Mouse (Mus musculus) heart, embryonic 12.5 days (tissue): ENCODE measurements around the gene Ttc39d. TPM values are rescaled to one million over a fixed set of nuclear protein-coding genes. Genes with fewer than 3 reads are reported as not detected.

Experiments
- ATAC-seq: fragments of 200-750 bp; cut with Nextera tagmentation; 2 replicates; pipeline ENCODE4 v1.8.0; 2017; ENCODE audit warnings: moderate TSS enrichment, moderate library complexity; ENCODE audit not compliant: insufficient number of reproducible peaks, low FRiP score
- H3K27ac ChIP-seq: fragments of 300-500 bp; sonication (generic); 2 replicates; pipeline ENCODE4 v1.5.1; 2016; ENCODE audit warnings: mild to moderate bottlenecking, moderate library complexity; ENCODE audit not compliant: poor library complexity, severe bottlenecking
- H3K27me3 ChIP-seq: fragments of 300-500 bp; sonication (generic); replicated peaks from 2 replicates; pipeline ENCODE4 v1.6.1; 2016; ENCODE audit warnings: mild to moderate bottlenecking, moderate library complexity
- H3K36me3 ChIP-seq: fragments of 300-500 bp; sonication (generic); 2 replicates; pipeline ENCODE4 v1.6.1; 2016; ENCODE audit warnings: mild to moderate bottlenecking, moderate library complexity
- H3K4me1 ChIP-seq: fragments of 300-500 bp; sonication (generic); replicated peaks from 2 replicates; pipeline ENCODE4 v1.6.1; 2016; ENCODE audit warnings: mild to moderate bottlenecking
- H3K4me2 ChIP-seq: fragments of 300-500 bp; sonication (generic); 2 replicates; pipeline ENCODE4 v1.6.1; 2016; ENCODE audit warnings: mild to moderate bottlenecking, moderate library complexity
- H3K4me3 ChIP-seq: fragments of 300-500 bp; sonication (generic); 2 replicates; pipeline ENCODE4 v1.5.1; 2016; ENCODE audit warnings: mild to moderate bottlenecking
- H3K9ac ChIP-seq: fragments of 300-500 bp; sonication (generic); 2 replicates; pipeline ENCODE4 v1.6.1; 2016; ENCODE audit warnings: mild to moderate bottlenecking, moderate library complexity
- H3K9me3 ChIP-seq: fragments of 300-500 bp; sonication (generic); replicated peaks from 2 replicates; pipeline ENCODE4 v1.6.1; 2016; ENCODE audit warnings: mild to moderate bottlenecking, moderate library complexity
- WGBS: fragments of 180-500 bp; shearing (Covaris S2); methylation state at CpG from one replicate; pipeline ENCODE4 v1.1.7; 2016; 5-methylcytosine and 5-hydroxymethylcytosine counted together
- polyA plus RNA-seq: library from polyadenylated mRNA; unstranded; fragments of >200 nt; fragmentation: Nextera tagmentation; extraction: Ambion mirVana; gene quantifications from 2 replicates; pipeline ENCODE4 v1.2.1, GENCODE M21; 2016

Gene Ttc39d
- polyA plus RNA-seq, 1 experiment from 2014 or later, result 0.06 TPM

DNA sequence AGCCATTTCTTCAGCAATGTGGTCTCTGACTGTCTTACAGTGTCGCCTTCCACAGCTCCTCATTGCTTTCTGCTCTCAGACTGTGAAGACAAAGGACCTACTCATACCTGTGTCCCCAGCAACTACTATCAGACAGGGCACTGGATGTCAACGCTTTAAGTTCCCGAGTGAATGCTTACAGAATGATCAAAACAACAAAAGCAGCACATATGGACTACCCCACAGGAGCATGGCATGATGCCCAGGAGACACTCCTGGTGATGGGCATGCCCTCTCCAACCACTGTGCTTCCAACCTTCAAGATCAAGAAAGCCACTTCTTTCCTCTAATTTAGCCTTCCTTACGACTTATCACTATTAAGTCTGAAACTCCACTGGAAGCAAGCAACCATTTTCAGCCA, 59.8 kb downstream of the Ttc39d start:
- ATAC-seq, result no peak
- Histone ChIP-seq H3K9me3 (no peaks in the 10 kb centered on the region), H3K36me3 (peaks cover 88% of the 10 kb centered on the region), H3K27me3 (no peaks in the 10 kb centered on the region), H3K27ac (no peak overlapping the region), H3K4me1 (no peaks in the 10 kb centered on the region), H3K4me2 (no peak overlapping the region), H3K4me3 (no peak overlapping the region), H3K9ac (no peak overlapping the region)
- WGBS, result 78% methylated on average over 4 of the region's 4 CpGs

Other genes starting within 250 kb of the Ttc39d start
- gene Hnrnpll, start 145.1 kb upstream of the Ttc39d start, polyA plus RNA-seq, result 60.6 and 63.5 TPM in 2 replicates
- gene Galm, start 80.0 kb upstream of the Ttc39d start, polyA plus RNA-seq, result 10.0 TPM in 2 replicates
- gene Srsf7, start 153 bp upstream of the Ttc39d start, polyA plus RNA-seq, result 349 and 357 TPM in 2 replicates
- 25.8 and 27.4 TPM in 2 replicates for gene Gemin6, start 17.0 kb downstream of the Ttc39d start, polyA plus RNA-seq
- 16.5 and 17.2 TPM in 2 replicates for gene Morn2, start 82.7 kb downstream of the Ttc39d start, polyA plus RNA-seq
- 13.7 and 13.8 TPM in 2 replicates for gene Dhx57, start 83.0 kb downstream of the Ttc39d start, polyA plus RNA-seq
- gene Arhgef33, start 99.9 kb downstream of the Ttc39d start, polyA plus RNA-seq, result 1.4 and 2.2 TPM in 2 replicates
- 1.1 and 2.4 TPM in 2 replicates for gene Gm10190, start 166.1 kb downstream of the Ttc39d start, polyA plus RNA-seq